Mouse (Mus musculus) liver (tissue): ENCODE measurements at regions not wholly inside any gene's neighbourhood (a gene's known extent, or its start where the extent isn't known, plus 50 kb on each side); places are given as distances from the start of the nearest gene placed in this dataset.
"Not testable (repeated sequence)": the region's sequence is repeated elsewhere in the genome, so short reads cannot be mapped to it uniquely, and the experiment has no call there.

ENCODE experiments used
- DNase-seq: peaks from one replicate; pipeline ENCODE4 v3.0.0-alpha.2; 2020; ENCODE audit warnings: mixed read lengths

- DNase-seq, result no peak
Measured at GRCm38 (mm10) chr14:59075845-59076745, 66.6 kb downstream of the 1700129C05Rik start.

- DNase-seq, result no peak
Measured at GRCm38 (mm10) chr14:59072323-59073039, 70.2 kb downstream of the 1700129C05Rik start.

- DNase-seq, result no peak
Measured at GRCm38 (mm10) chr14:59070056-59070455, 72.6 kb downstream of the 1700129C05Rik start.

GRCm38 (mm10) chr14:59066456-59067220, 76.1 kb downstream of the 1700129C05Rik start:
- DNase-seq, result no peak

- DNase-seq, result no peak
Measured at GRCm38 (mm10) chr14:59063221-59063620, 79.5 kb downstream of the 1700129C05Rik start.

GRCm38 (mm10) chr14:59056832-59057231, 85.9 kb downstream of the 1700129C05Rik start:
- DNase-seq, result no peak

GRCm38 (mm10) chr14:59055283-59055682, 87.4 kb downstream of the 1700129C05Rik start:
- DNase-seq, result no peak

- no peak for DNase-seq
Measured at GRCm38 (mm10) chr14:59052421-59052820, 90.3 kb downstream of the 1700129C05Rik start.

GRCm38 (mm10) chr14:59051478-59051879, 91.2 kb downstream of the 1700129C05Rik start:
- DNase-seq, result no peak

- DNase-seq, result no peak
Measured at GRCm38 (mm10) chr14:59045687-59046086, 97.0 kb downstream of the 1700129C05Rik start.

GRCm38 (mm10) chr14:59045235-59045634, 97.5 kb downstream of the 1700129C05Rik start:
- DNase-seq, result no peak

- no peak for DNase-seq
Measured at GRCm38 (mm10) chr14:59042152-59042551, 100.5 kb downstream of the 1700129C05Rik start.

GRCm38 (mm10) chr14:59025757-59026156, 116.9 kb downstream of the 1700129C05Rik start:
- DNase-seq, result not testable (repeated sequence)

GRCm38 (mm10) chr14:59009534-59009933, 133.2 kb downstream of the 1700129C05Rik start:
- no peak for DNase-seq

- DNase-seq, result no peak
Measured at GRCm38 (mm10) chr14:58999106-58999778, 143.5 kb downstream of the 1700129C05Rik start.

- no peak for DNase-seq
Measured at GRCm38 (mm10) chr14:58994994-58995393, 147.7 kb downstream of the 1700129C05Rik start.

GRCm38 (mm10) chr14:58989644-58990217, 153.0 kb downstream of the 1700129C05Rik start:
- DNase-seq, result no peak

- no peak for DNase-seq
Measured at GRCm38 (mm10) chr14:58987688-58988087, 155.0 kb downstream of the 1700129C05Rik start.

GRCm38 (mm10) chr14:58985838-58986237, 156.9 kb downstream of the 1700129C05Rik start:
- no peak for DNase-seq

GRCm38 (mm10) chr14:58976791-58977190, 165.9 kb downstream of the 1700129C05Rik start:
- no peak for DNase-seq

- no peak for DNase-seq
Measured at GRCm38 (mm10) chr14:58969248-58969647, 173.4 kb downstream of the 1700129C05Rik start.

GRCm38 (mm10) chr14:58967975-58968374, 174.7 kb downstream of the 1700129C05Rik start:
- no peak for DNase-seq
